Mouse (Mus musculus) C2C12 (cell line): ENCODE measurements around the gene Sh3bp4.

ENCODE experiments used
- CEBPB ChIP-seq: IDR thresholded peaks from one replicate; pipeline ENCODE4 v1.6.1; 2011; ENCODE audit warnings: low read depth, mild to moderate bottlenecking, control low read depth, moderate library complexity
- CTCF ChIP-seq: IDR thresholded peaks from one replicate; pipeline ENCODE4 v1.5.1; 2011; ENCODE audit not compliant: control insufficient read depth, insufficient read depth, insufficient read length
- FOSL1 ChIP-seq: IDR thresholded peaks from one replicate; pipeline ENCODE4 v1.8.0; 2011; ENCODE audit warnings: mild to moderate bottlenecking, low read length; ENCODE audit not compliant: poor library complexity, insufficient read depth, severe bottlenecking
- MAX ChIP-seq: IDR thresholded peaks from one replicate; pipeline ENCODE4 v1.6.1; 2011; ENCODE audit warnings: mild to moderate bottlenecking, control low read depth
- MYOD1 ChIP-seq: IDR thresholded peaks from one replicate; pipeline ENCODE4 v1.6.1; 2011; ENCODE audit warnings: low read depth; ENCODE audit not compliant: control insufficient read depth, insufficient read length
- MYOG ChIP-seq: IDR thresholded peaks from one replicate; pipeline ENCODE4 v1.6.1; 2011; ENCODE audit not compliant: control insufficient read depth, insufficient read length; ENCODE audit errors: extremely low read depth
- USF1 ChIP-seq: IDR thresholded peaks from one replicate; pipeline ENCODE4 v1.6.1; 2011; ENCODE audit warnings: low read depth, mild to moderate bottlenecking, control low read depth, moderate library complexity

DNA sequence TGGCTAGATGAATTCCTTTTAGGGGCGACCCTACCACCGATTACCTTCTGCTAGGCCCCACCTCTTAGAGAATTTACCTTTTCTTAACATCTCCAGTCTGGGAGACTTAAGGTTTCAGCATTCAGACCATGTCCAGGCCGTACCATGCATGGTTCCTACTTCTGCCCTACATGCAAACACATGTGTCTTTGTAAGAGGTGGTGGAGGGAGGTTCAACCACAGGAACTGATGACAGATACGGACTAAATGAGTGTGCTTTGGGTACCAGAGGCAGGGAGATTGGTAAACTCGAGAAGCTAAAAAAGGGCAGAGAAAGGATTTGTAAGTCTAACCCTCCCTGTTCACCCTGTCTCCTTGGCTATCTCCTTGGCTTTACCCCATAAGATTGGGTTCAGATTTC, 23.5 kb downstream of the Sh3bp4 start:
- TF ChIP-seq CTCF (no peak), MYOD1 (no peak), USF1 (no peak), MAX (no peak), CEBPB (no peak), FOSL1 (no peak), MYOG (no peak)
